10 mouse cellular contexts compared by ENCODE assay signal in the genomic region with DNA sequence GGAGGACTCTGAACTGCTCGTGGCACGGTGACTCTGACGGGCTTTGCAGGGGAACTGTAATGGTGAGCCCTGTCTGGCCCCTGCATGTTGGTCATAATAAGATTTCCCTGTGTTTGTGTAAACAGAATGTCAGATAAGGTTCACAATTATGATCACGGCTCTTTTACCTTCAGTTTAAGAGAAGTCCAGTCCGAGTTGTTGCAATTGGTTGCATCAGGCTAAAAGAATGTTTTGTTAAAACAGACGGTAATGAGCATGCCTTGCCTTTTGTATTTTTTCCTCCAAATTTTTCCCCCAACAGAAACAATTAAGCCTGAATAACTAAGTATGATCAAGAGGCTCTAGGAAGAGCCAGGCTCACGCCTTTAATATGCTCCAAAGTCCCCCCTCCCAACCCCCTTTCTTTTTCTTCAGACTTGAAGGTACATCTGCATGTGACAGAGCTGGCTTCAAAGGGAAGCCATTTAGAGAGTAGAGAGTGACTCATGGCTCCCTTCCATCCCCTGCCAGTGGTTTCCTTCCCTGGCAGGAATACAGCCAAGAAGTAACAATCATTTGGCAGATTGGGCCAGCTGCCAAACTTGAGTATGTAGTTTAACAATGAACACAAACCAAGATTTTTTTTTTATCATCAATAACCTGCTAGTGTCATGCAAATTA.
A peak's percentile ranks its signal among the peaks of the same experiment; 100 is the strongest.
DNase-seq lines count a peak whose midpoint lies in the region; ATAC-seq and TF ChIP-seq lines count a peak whose summit lies in the region.
"Had no signal": no experiment of that assay in that cellular context is flagged by ENCODE, and none has a peak within 500 bp of the region (broad histone marks: within the 10 kb centered on the region; RNA-seq: fewer than 3 reads in every experiment).

No protein-coding gene starts in this region.

- TF ChIP-seq CTCF in thymus, adult 2 months (IDR thresholded peaks at IDR 0.05; ENCODE audit: borderline replicate concordance, control insufficient read depth, extremely low read depth, insufficient read depth, low read length, poor library complexity), result no peak

- H3K36me3 ChIP-seq in forebrain, embryonic 11.5 days (ENCODE audit: control insufficient read depth, insufficient read depth, low read length), result no peaks in the 10 kb centered on the region
- no peaks in the 10 kb centered on the region for H3K36me3 ChIP-seq in forebrain, embryonic 10.5 days (replicated peaks)
- no peaks in the 10 kb centered on the region for H3K36me3 ChIP-seq in thymus, adult 2 months (ENCODE audit: control insufficient read depth, insufficient read depth, low read length)
- H3K36me3 ChIP-seq: liver, embryonic 12.5 days had no signal

- no peaks in the 10 kb centered on the region for H3K9me3 ChIP-seq in forebrain, embryonic 11.5 days (ENCODE audit: control insufficient read depth, low read length)
- H3K9me3 ChIP-seq in forebrain, embryonic 10.5 days, result no peaks in the 10 kb centered on the region
- H3K9me3 ChIP-seq: liver, embryonic 12.5 days had no signal

- ATAC-seq in forebrain, embryonic 11.5 days (replicated peaks; ENCODE audit: low FRiP score), result peak; percentile 46
- ATAC-seq: liver, embryonic 12.5 days had no signal

- no peak for TF ChIP-seq POLR2A in thymus, adult 2 months (IDR thresholded peaks at IDR 0.05; ENCODE audit: control insufficient read depth, extremely low read depth, insufficient read depth, low read length, poor library complexity)

- H3K4me1 ChIP-seq in forebrain, embryonic 11.5 days (replicated peaks; ENCODE audit: control insufficient read depth, insufficient read depth, low read length), result no peaks in the 10 kb centered on the region; the same call in 1 of the 2 replicates
- peaks cover 19% of the 10 kb centered on the region for H3K4me1 ChIP-seq in forebrain, embryonic 10.5 days
- H3K4me1 ChIP-seq in thymus, adult 2 months (replicated peaks; ENCODE audit: control insufficient read depth, insufficient read depth, low read length), result no peaks in the 10 kb centered on the region
- H3K4me1 ChIP-seq: liver, embryonic 12.5 days had no signal

- WGBS in forebrain, embryonic 11.5 days, result 56% methylated on average over 7 of the region's 7 CpGs
- 60% methylated on average over 7 of the region's 7 CpGs for WGBS in forebrain, embryonic 10.5 days
- 82% methylated on average over 7 of the region's 7 CpGs for WGBS in thymus, adult 2 months

- no peak overlapping the region for H3K27ac ChIP-seq in forebrain, embryonic 11.5 days (ENCODE audit: low read depth, low read length)
- H3K27ac ChIP-seq in forebrain, embryonic 10.5 days, result no peak overlapping the region
- no peak overlapping the region for H3K27ac ChIP-seq in thymus, adult 2 months (ENCODE audit: control insufficient read depth, insufficient read depth, low read length)
- H3K27ac ChIP-seq: liver, embryonic 12.5 days had no signal

- no peak for DNase-seq in forebrain, embryonic 11.5 days (ENCODE audit: low spot score)
- no peak for DNase-seq in forebrain, embryonic 10.5 days (ENCODE audit: extremely low spot score, low spot score)
- DNase-seq in testis, postnatal 10 days (ENCODE audit: low spot score), result peak; percentile 47
- DNase-seq in testis, postnatal 14 days (ENCODE audit: low spot score), result no peak
- peak; percentile 78 to 79 for DNase-seq in kidney, postnatal 36 days
- no peak for DNase-seq in thymus, adult 2 months
- no peak for DNase-seq in frontal cortex, postnatal 14 days (ENCODE audit: low spot score in 2 of 2)
- no peak for DNase-seq in layer of hippocampus, postnatal 36 days
- DNase-seq: cerebellum, adult 18-20 months had no signal

- no peak overlapping the region for H3K9ac ChIP-seq in forebrain, embryonic 11.5 days (ENCODE audit: low read length)
- H3K9ac ChIP-seq: liver, embryonic 12.5 days had no signal

- peaks cover 17% of the 10 kb centered on the region; the same call in 1 of the 2 replicates for H3K27me3 ChIP-seq in forebrain, embryonic 11.5 days (ENCODE audit: control insufficient read depth, insufficient read depth, low read length)
- peaks cover 85% of the 10 kb centered on the region for H3K27me3 ChIP-seq in forebrain, embryonic 10.5 days (ENCODE audit: poor library complexity, severe bottlenecking)
- no peaks in the 10 kb centered on the region for H3K27me3 ChIP-seq in thymus, adult 2 months (ENCODE audit: control insufficient read depth, insufficient read depth, low read length)
- H3K27me3 ChIP-seq: liver, embryonic 12.5 days had no signal

- no peak overlapping the region for H3K4me3 ChIP-seq in forebrain, embryonic 11.5 days (ENCODE audit: low read depth, low read length)
- H3K4me3 ChIP-seq in forebrain, embryonic 10.5 days, result no peak overlapping the region
- no peak overlapping the region for H3K4me3 ChIP-seq in thymus, adult 2 months (ENCODE audit: control insufficient read depth, insufficient read depth, low read length)
- H3K4me3 ChIP-seq: liver, embryonic 12.5 days had no signal

- H3K4me2 ChIP-seq in forebrain, embryonic 11.5 days (ENCODE audit: low read depth, low read length, severe bottlenecking), result no peak overlapping the region
- H3K4me2 ChIP-seq: liver, embryonic 12.5 days had no signal

Comparison
In these comparisons a context has a peak if more than half of its experiments do, and no peak if none do; other contexts are left out.
1. DNase-seq: peak in testis, postnatal 10 days (single experiment) and kidney, postnatal 36 days (2 of 2); none in forebrain, embryonic 11.5 days (single experiment), forebrain, embryonic 10.5 days (single experiment), testis, postnatal 14 days (single experiment), thymus, adult 2 months (single experiment), frontal cortex, postnatal 14 days (0 of 2) and layer of hippocampus, postnatal 36 days (0 of 2).